Mouse (Mus musculus): ENCODE measurements at regions not wholly inside any gene's neighbourhood (a gene's known extent, or its start where the extent isn't known, plus 50 kb on each side); places are given as distances from the start of the nearest gene placed in this dataset.
A peak's percentile ranks its signal among the peaks of the same experiment; 100 is the strongest.

DNA sequence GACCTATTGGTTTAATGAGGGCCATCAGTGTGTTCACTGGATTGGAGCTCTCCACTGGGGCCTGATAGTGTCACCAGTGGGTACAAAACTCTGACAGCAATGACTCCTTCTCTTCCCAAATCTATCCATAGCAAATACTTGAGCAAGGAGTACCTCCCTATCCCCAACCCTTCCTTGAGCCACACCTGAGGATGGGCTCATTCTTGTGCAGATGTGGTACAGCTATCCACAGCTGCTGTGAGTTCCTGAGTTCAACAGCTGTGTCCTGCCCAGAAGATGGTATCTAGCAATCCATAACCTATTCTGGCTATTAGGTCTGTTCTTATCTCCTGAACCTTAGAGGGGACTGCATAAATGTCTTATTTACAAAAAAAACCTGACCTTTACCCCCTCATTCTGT lies 148.7 kb upstream of the Cwc22 start:
- no peak for DNase-seq (ENCODE audit: low spot score in 2 of 2)

GRCm38 (mm10) chr2:78064321-78065037 lies 118.3 kb upstream of the Cwc22 start:
- DNase-seq (ENCODE audit: low spot score in 2 of 2): no peak

DNA sequence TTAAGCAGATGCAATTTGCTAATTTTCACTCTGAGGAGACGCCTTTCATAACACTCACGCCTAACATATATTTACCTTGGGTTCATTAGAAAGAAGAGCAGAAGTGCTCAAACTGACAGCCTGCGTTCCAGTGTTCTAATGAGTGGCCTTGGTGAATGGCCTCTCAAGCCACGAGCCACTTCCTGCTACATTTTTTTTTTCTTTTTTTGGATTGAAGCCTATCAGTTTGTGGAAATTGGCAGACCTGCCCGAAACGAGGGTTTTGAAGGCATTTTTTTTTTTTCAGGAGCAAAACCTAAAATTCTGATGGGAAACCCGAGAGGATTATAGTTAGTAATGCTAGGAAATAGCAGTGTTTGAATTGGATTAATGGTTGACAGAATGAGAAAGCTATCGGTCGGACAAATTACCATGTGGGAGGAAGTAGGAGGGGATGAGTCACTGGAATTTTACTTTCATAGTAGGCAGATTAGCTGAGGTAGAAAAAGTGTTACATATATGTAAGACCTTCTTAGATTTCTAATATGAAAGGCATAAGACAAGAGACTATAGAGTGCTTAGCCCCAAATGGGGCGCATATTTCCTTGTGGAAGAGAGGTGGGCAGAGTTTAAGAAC lies 113.7 kb upstream of the Cwc22 start:
- DNase-seq (ENCODE audit: low spot score in 2 of 2): no peak

DNA sequence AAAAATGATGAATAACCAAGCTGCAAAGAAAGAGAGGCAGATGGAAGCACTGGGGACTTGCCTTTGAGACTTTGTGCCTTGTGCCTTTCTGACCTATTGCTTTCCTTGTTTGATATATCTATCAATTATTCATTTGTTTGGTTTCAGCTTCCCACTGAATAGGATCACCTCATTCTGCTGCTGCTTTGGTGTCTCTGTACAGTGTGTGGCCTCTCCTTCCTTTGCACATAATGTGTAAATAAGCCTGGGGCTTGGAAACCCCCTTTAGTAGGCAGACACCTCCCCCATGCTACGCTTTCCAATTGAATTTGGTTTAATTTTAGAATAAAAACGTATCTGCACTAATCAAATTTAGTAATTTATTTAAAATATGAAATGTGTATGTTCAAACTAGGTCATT lies 112.8 kb upstream of the Cwc22 start:
- DNase-seq (ENCODE audit: low spot score in 2 of 2): no peak

GRCm38 (mm10) chr2:78053910-78054309 lies 107.7 kb upstream of the Cwc22 start:
- no peak for DNase-seq (ENCODE audit: low spot score in 2 of 2)

GRCm38 (mm10) chr2:78050542-78050941 lies 104.4 kb upstream of the Cwc22 start:
- DNase-seq (ENCODE audit: low spot score in 2 of 2): no peak

DNA sequence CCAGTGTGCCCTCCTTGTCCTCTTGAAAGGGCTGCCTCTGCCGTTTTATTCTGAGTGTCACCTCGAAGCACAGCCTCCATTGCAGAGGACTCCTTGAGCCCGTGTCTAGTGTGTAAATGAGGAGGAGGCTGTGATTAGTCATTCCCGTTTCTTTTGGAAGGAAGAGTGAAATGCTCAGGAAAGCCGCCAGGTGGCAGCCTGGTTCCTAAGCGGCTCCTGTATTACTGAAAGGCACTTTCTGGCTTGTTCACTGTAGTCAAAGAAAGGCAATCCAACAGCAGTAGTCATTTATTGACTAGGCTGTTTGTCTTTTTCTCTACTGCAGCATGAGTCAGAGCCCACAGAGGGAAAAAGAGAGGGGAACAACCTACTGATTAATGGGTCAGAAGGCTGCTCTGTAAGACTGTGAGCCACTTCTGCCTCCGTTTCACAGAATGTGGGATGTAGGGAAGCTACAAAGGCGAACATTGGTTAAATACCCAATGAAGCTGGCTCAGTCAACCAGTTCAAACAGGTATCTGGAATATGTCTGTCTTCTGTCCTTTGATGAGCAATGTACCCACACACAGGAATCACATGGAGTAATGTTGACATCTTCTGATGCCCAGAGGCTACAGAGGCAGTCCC lies 103.2 kb upstream of the Cwc22 start:
- peak in 1 of 2 experiments; percentile 15 for DNase-seq (ENCODE audit: low spot score in 2 of 2)

GRCm38 (mm10) chr2:78048706-78049055 lies 102.5 kb upstream of the Cwc22 start:
- DNase-seq (ENCODE audit: low spot score in 2 of 2): no peak

- peak in 1 of 2 experiments; percentile 0 for DNase-seq (ENCODE audit: low spot score in 2 of 2)
Measured at GRCm38 (mm10) chr2:78048030-78048705, 102.0 kb upstream of the Cwc22 start.

DNA sequence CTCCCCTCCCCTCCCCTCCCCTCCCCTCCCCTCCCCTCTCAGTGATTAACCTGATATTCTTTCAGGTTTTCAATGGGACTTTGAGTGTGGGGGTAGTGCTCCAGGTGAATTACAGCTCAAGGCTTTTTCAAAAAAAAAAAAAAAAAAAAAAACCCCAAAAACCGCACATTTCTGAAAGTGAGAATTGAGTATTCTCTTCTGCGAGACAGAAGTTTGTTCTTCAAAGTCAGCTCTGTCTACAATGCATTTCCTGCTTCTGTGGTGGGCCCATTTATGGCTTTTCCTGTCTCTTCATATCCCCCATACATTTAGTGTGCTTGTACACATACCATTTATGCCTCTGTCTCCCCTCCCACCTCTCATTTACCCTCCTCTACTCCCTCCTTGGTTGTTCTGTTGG lies 81.1 kb upstream of the Cwc22 start:
- DNase-seq (ENCODE audit: low spot score in 2 of 2): no peak

DNA sequence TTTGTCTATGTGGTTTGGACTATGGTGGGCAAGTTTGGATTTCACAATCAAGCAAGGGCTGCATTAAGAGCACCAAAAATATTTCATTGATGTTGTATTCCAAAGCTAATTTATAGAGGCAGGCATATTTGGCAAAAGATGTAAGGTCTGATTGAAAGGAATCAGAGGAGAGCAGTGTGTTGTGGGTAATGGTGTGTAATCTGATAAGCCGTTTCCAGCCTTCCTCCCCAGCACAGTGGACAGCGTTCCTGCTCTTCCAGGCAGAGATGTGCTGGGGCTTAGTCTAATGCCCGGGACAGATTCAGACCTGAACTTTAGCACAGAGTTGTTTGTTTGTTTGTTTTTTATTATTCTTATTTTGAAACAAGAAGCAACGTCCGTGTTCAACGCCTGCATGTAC lies 80.6 kb upstream of the Cwc22 start:
- no peak for DNase-seq (ENCODE audit: low spot score in 2 of 2)

DNA sequence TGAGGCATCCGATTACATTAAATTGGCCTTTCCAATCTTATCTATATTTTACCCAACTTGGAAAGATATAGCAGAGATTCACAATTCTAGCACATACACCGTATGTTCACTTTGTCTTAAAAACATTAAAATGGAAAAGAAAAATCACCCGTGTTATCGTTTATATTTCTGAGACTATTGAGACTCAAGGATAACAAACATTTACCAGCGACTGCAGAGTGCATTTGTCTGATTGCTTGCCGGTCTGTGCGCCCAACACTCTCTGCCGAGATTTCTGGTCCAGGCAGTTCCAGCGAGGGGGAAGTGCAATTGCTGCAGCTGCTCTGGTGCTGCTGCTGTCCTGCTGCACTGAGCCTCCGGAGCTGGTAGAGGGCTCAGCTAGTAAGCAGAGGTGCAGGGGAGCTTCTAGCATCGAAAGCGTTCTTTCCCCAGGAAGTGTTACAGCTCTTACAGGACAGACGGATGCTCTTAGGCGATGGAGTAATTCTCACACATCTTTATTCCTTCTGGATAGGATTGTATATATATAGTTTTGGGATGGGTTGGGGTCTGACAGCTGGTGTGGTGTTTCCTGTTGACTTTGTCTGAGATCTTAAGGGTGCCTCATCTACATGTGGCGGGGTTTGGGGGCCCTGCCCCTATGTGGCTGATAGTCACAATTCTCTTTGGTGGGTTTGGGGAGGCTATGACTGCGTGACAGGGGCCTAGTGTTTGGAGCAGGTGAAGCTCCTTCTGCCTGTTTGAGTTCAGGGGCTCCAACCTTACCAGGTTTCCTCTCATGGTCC lies 79.7 kb upstream of the Cwc22 start:
- no peak for DNase-seq (ENCODE audit: low spot score in 2 of 2)

- no peak for DNase-seq (ENCODE audit: low spot score in 2 of 2)
Measured at GRCm38 (mm10) chr2:78024981-78025565, 78.9 kb upstream of the Cwc22 start.

- DNase-seq (ENCODE audit: low spot score in 2 of 2): no peak
Measured at GRCm38 (mm10) chr2:78023916-78024685, 77.9 kb upstream of the Cwc22 start.

DNA sequence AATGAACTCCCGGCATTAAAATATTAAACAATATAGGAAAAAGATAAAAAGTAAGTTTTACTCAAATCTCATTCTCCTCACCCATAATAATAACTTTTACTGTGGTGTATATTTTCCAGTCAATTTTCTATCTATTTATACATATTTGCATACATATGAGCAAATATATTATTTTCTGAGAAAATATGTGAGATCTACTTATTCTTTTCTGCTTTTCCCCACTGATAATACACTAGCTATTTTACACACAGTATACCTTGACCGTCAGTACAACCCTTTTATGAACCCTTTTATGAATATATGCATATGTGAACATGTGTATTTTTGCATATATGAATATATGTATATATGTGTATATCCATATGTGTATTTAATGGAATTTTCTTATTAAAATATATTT lies 77.2 kb upstream of the Cwc22 start:
- no peak for DNase-seq (ENCODE audit: low spot score in 2 of 2)

- DNase-seq (ENCODE audit: low spot score in 2 of 2): no peak
Measured at GRCm38 (mm10) chr2:78022756-78023155, 76.6 kb upstream of the Cwc22 start.

DNA sequence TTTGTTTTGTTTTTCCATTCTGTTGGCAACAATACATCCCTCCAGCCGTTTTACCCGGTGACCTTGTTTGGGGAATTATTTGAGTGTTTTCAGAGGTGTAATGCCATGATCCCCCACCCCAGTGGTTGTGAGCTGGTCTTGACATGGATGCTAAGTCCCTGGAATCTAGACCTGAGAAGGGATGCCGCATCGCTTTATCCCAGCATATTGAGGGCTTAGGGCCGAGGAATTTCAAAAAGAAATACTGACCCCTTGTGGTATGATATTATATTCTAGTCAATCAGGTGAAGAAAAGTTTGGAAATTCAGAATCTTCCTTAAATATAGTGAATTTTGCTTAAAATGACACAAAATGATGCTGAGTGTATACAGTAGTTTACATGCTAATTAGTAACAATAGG lies 75.7 kb upstream of the Cwc22 start:
- DNase-seq (ENCODE audit: low spot score in 2 of 2): no peak

GRCm38 (mm10) chr2:78021356-78021900 lies 75.3 kb upstream of the Cwc22 start:
- no peak for DNase-seq (ENCODE audit: low spot score in 2 of 2)

DNA sequence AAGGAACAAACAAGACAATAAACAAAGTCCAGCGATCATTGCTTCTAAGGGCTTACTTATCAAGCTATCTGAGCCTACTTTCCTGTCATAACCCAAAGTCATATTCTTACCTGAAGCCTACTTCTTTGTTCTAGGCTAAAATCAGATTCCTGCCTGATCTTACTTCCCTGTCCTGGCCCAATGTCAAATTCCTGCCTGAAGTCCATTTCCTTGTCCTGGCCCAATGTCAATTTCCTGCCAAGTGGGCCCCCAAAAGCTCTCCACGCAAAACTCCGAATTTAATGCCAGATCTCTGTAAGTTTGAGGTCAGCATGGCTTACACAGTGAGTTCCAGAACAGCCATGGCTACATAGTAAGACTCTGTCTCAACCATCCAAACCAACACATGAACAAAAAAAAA lies 74.3 kb upstream of the Cwc22 start:
- no peak for DNase-seq (ENCODE audit: low spot score in 2 of 2)

GRCm38 (mm10) chr2:78019916-78020315 lies 73.7 kb upstream of the Cwc22 start:
- DNase-seq (ENCODE audit: low spot score in 2 of 2): no peak
